Mouse (Mus musculus) midbrain, embryonic 15.5 days (tissue): ENCODE data around the gene Cdhr2. TPM values are rescaled to one million over a fixed set of nuclear protein-coding genes. Genes with fewer than 3 reads are reported as not detected.

Experiments used
- ATAC-seq: fragments of 200-750 bp; cut with Nextera tagmentation; replicated peaks from 2 replicates; pipeline ENCODE4 v1.8.0; 2017; ENCODE audit warnings: moderate TSS enrichment
- H3K27ac ChIP-seq: fragments of 300-500 bp; sonication (generic); 2 replicates; pipeline ENCODE4 v1.5.1; 2015; ENCODE audit warnings: mild to moderate bottlenecking, inconsistent platforms
- H3K27me3 ChIP-seq: fragments of 300-500 bp; sonication (generic); replicated peaks from 2 replicates; pipeline ENCODE4 v1.6.1; 2015; ENCODE audit warnings: inconsistent platforms
- H3K36me3 ChIP-seq: fragments of 300-500 bp; sonication (generic); replicated peaks from 2 replicates; pipeline ENCODE4 v1.6.1; 2015; ENCODE audit warnings: inconsistent platforms
- H3K4me1 ChIP-seq: fragments of 300-500 bp; sonication (generic); 2 replicates; pipeline ENCODE4 v1.6.1; 2015; ENCODE audit warnings: inconsistent platforms
- H3K4me2 ChIP-seq: fragments of 300-500 bp; sonication (generic); 2 replicates; pipeline ENCODE4 v1.6.1; 2015; ENCODE audit warnings: inconsistent platforms, mild to moderate bottlenecking, moderate library complexity
- H3K4me3 ChIP-seq: fragments of 300-500 bp; sonication (generic); 2 replicates; pipeline ENCODE4 v1.5.1; 2015; ENCODE audit warnings: mild to moderate bottlenecking, inconsistent platforms
- H3K9ac ChIP-seq: fragments of 300-500 bp; sonication (generic); 2 replicates; pipeline ENCODE4 v1.6.1; 2015; ENCODE audit warnings: mild to moderate bottlenecking, inconsistent platforms
- H3K9me3 ChIP-seq: fragments of 300-500 bp; sonication (generic); 2 replicates; pipeline ENCODE4 v1.6.1; 2016; ENCODE audit warnings: inconsistent platforms
- WGBS: fragments of 180-500 bp; shearing (Covaris S2); methylation state at CpG from one replicate; pipeline ENCODE4 v1.1.7; 2015; ENCODE audit warnings: mixed read lengths; 5-methylcytosine and 5-hydroxymethylcytosine counted together
- polyA plus RNA-seq: library from polyadenylated mRNA; unstranded; fragments of >200 nt; fragmentation: Nextera tagmentation; extraction: Ambion mirVana; gene quantifications from 2 replicates; pipeline ENCODE4 v1.2.1, GENCODE M21; 2015

The Cdhr2 gene
- 0.15 and 0.30 TPM in 2 replicates for polyA plus RNA-seq

- H3K4me3 ChIP-seq: no peak within 1 kb of the TSS
- no peak within 1 kb of the TSS for H3K4me2 ChIP-seq
- no peak within 1 kb of the TSS for H3K27ac ChIP-seq
- no peak within 1 kb of the TSS for H3K9ac ChIP-seq
- ATAC-seq: no peak
- H3K9me3 ChIP-seq: no peaks in the 10 kb centered on the region
- H3K27me3 ChIP-seq: no peaks in the 10 kb centered on the region
- no peaks in the 10 kb centered on the region for H3K36me3 ChIP-seq
- H3K4me1 ChIP-seq: no peaks in the 10 kb centered on the region
- 82% methylated on average over 5 of the region's 5 CpGs for WGBS
These were observed at the start of gene Cdhr2 for GRCm38 (mm10) chr13:54701243-54701642. TSS of gene Cdhr2 (plus strand) at chr13:54701461.

DNA sequence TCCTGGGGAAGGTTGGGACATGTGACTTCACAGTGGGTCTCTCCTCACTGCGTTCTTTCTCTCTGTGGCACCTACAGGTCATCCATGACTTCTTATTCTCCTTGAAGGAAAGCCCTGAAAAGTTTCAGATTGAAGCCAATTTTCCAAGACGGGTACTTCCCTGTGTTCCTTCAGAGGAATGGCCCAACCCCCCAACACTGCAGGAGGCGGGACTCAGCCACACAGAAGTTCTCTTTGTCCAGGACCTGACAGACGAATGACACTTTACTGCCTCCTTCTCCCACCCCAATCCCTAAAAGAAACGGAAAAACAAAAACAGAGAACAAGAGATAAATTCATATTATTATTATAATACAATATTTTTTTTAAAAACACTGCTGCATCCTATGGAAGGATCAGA lies 40.4 kb upstream of the Cdhr2 start:
- ATAC-seq: no peak
- Histone ChIP-seq H3K4me1 (no peaks in the 10 kb centered on the region), H3K4me3 (no peak overlapping the region), H3K27ac (no peak overlapping the region), H3K4me2 (no peak overlapping the region), H3K27me3 (no peaks in the 10 kb centered on the region), H3K36me3 (peaks cover 53% of the 10 kb centered on the region), H3K9ac (no peak overlapping the region), H3K9me3 (no peaks in the 10 kb centered on the region)
- WGBS: 72% methylated on average over 5 of the region's 5 CpGs

DNA sequence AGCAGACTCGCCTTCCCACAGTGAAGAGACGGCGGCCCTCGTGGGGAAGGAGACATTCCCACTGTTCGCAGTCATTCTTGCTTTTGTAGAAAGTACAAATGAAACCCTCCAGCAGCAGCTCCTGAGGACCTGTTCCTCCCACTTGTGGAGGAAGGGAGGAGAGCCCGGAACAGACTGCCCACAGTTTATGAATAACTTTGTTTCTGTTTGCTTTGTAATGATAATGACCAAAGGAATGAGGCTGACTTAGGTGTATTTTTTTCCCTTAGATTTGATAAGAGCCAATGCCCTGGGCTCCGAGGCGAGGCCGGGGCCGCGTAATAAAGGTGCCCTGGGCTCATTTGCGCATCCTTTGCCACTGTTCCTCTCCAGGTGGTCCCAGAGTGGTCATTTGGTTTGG lies 39.9 kb upstream of the Cdhr2 start:
- Histone ChIP-seq H3K4me2 (no peak overlapping the region), H3K27me3 (no peaks in the 10 kb centered on the region), H3K9ac (no peak overlapping the region), H3K9me3 (no peaks in the 10 kb centered on the region), H3K4me1 (no peaks in the 10 kb centered on the region), H3K27ac (no peak overlapping the region), H3K4me3 (no peak overlapping the region), H3K36me3 (peaks cover 49% of the 10 kb centered on the region)
- WGBS: 87% methylated on average over 12 of the region's 12 CpGs
- ATAC-seq: no peak

DNA sequence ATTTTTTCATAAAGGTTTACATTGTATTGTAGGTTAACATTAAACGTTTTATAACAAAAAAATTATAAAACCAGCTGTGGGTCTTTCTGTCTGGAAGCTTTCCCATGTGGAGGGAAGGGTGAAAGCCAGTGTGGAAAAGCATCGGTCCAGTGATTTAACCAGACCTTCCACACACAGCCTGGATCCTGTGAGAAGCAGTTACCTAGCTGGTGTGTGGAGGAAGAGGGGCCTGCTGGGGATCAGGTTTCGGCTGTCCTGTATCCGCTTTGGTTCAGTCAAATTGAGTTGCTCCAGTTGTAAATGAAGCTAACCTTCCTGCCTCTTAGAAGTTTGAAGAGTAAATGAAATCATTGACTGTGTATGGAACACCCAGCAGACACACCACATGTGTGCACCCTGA lies 37.3 kb upstream of the Cdhr2 start:
- Histone ChIP-seq H3K27me3 (no peaks in the 10 kb centered on the region), H3K4me1 (no peaks in the 10 kb centered on the region), H3K36me3 (peaks cover 29% of the 10 kb centered on the region), H3K4me3 (no peak overlapping the region), H3K9ac (no peak overlapping the region), H3K4me2 (no peak overlapping the region), H3K9me3 (no peaks in the 10 kb centered on the region), H3K27ac (no peak overlapping the region)
- no peak for ATAC-seq
- 88% methylated on average over 4 of the region's 4 CpGs for WGBS

GRCm38 (mm10) chr13:54664509-54664908 lies 36.8 kb upstream of the Cdhr2 start:
- Histone ChIP-seq H3K27me3 (no peaks in the 10 kb centered on the region), H3K4me2 (no peak overlapping the region), H3K36me3 (peaks cover 29% of the 10 kb centered on the region), H3K4me1 (no peaks in the 10 kb centered on the region), H3K9ac (no peak overlapping the region), H3K27ac (no peak overlapping the region), H3K4me3 (no peak overlapping the region), H3K9me3 (no peaks in the 10 kb centered on the region)
- no peak for ATAC-seq
- WGBS: 96% methylated on average over 1 of the region's 1 CpGs

GRCm38 (mm10) chr13:54665062-54665461 lies 36.2 kb upstream of the Cdhr2 start:
- Histone ChIP-seq H3K27ac (no peak overlapping the region), H3K4me1 (no peaks in the 10 kb centered on the region), H3K36me3 (peaks cover 29% of the 10 kb centered on the region), H3K27me3 (no peaks in the 10 kb centered on the region), H3K9ac (no peak overlapping the region), H3K9me3 (no peaks in the 10 kb centered on the region), H3K4me2 (no peak overlapping the region), H3K4me3 (no peak overlapping the region)
- no peak for ATAC-seq
- WGBS: 91% methylated on average over 7 of the region's 7 CpGs

GRCm38 (mm10) chr13:54670491-54670890 lies 30.8 kb upstream of the Cdhr2 start:
- H3K4me2 ChIP-seq: no peak overlapping the region
- H3K9ac ChIP-seq: no peak overlapping the region
- H3K27me3 ChIP-seq: no peaks in the 10 kb centered on the region
- no peak for ATAC-seq
- H3K9me3 ChIP-seq: no peaks in the 10 kb centered on the region
- WGBS: 76% methylated on average over 2 of the region's 2 CpGs
- H3K4me1 ChIP-seq: no peaks in the 10 kb centered on the region
- H3K36me3 ChIP-seq: no peaks in the 10 kb centered on the region
- no peak overlapping the region for H3K27ac ChIP-seq
- H3K4me3 ChIP-seq: no peak overlapping the region

DNA sequence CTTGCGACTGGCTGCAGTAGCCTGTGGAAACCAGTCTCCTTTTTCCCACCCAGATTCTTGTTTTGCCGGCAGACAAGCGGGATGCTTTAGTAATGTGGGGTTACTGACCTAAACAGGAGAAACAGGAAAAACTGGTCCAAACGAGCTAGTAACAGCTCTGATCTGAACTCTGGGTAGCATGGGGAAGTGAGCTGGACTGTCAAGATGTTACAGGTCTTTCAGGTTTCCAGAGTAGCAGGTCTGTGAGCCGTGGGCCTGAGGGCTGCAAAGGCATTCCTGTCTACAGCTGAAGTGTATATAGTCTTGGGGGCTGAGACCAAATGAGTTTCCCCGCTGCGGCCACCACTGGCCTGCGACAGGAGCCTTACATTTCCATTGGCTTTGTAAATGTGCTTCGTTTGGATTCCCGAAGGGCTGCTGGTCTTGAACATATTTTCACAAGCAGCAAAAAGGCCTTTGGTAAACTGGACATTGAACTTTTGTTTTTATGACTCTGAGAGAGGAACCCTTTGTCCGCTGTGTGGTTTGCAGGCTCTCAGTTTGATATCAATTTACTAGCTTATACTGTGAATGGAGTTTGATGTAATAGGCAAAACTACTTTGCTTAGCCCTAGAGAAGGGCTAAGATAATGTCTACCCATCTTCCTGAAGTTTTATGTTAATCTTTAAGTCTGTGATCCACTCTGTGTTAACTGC lies 25.2 kb upstream of the Cdhr2 start:
- no peak overlapping the region for H3K9ac ChIP-seq
- H3K27ac ChIP-seq: no peak overlapping the region
- no peaks in the 10 kb centered on the region for H3K27me3 ChIP-seq
- WGBS: 71% methylated on average over 11 of the region's 11 CpGs
- peaks cover 23% of the 10 kb centered on the region for H3K36me3 ChIP-seq
- no peaks in the 10 kb centered on the region for H3K4me1 ChIP-seq
- no peaks in the 10 kb centered on the region for H3K9me3 ChIP-seq
- no peak overlapping the region for H3K4me3 ChIP-seq
- H3K4me2 ChIP-seq: no peak overlapping the region
- no peak for ATAC-seq

GRCm38 (mm10) chr13:54678263-54678662 lies 23.0 kb upstream of the Cdhr2 start:
- Histone ChIP-seq H3K4me1 (no peaks in the 10 kb centered on the region), H3K9ac (no peak overlapping the region), H3K36me3 (peaks cover 44% of the 10 kb centered on the region), H3K9me3 (no peaks in the 10 kb centered on the region), H3K27me3 (no peaks in the 10 kb centered on the region), H3K4me2 (no peak overlapping the region), H3K4me3 (no peak overlapping the region), H3K27ac (no peak overlapping the region)
- WGBS: 87% methylated on average over 4 of the region's 4 CpGs
- ATAC-seq: no peak

GRCm38 (mm10) chr13:54680184-54680853 lies 20.9 kb upstream of the Cdhr2 start:
- H3K27ac ChIP-seq: no peak overlapping the region
- H3K4me3 ChIP-seq: no peak overlapping the region
- peaks cover 15% of the 10 kb centered on the region for H3K4me1 ChIP-seq
- ATAC-seq: no peak
- H3K9me3 ChIP-seq: no peaks in the 10 kb centered on the region
- peaks cover 49% of the 10 kb centered on the region for H3K36me3 ChIP-seq
- H3K4me2 ChIP-seq: no peak overlapping the region
- H3K27me3 ChIP-seq: no peaks in the 10 kb centered on the region
- 82% methylated on average over 17 of the region's 17 CpGs for WGBS
- H3K9ac ChIP-seq: no peak overlapping the region

- ATAC-seq: no peak
- peaks cover 49% of the 10 kb centered on the region for H3K36me3 ChIP-seq
These were observed 20.0 kb upstream of the Cdhr2 start for GRCm38 (mm10) chr13:54681291-54681690.

DNA sequence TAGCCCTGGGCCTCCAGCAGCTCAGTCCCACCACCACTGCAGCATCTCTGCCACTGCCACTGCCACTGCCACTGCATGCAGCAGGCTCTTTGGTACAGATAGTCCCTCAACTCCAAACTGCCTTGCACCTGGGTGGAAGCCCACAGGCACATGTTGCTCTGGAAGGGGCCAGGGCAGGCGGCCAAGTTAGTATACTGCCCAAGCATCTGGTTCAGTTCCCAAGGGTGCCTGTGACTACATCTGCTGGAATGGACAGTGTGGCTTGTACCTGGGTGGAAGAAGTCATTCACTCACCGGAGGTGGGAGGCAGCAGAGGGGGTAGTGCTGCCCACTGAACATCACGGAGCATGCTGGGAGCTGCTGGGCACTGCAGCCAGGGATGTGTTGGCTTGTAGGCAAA lies 18.0 kb upstream of the Cdhr2 start:
- 92% methylated on average over 3 of the region's 3 CpGs for WGBS
- Histone ChIP-seq H3K4me1 (peaks cover 28% of the 10 kb centered on the region), H3K4me3 (no peak overlapping the region)

More at GRCm38 (mm10) chr13:54681291-54681690, 20.0 kb upstream of the Cdhr2 start:
- peaks cover 25% of the 10 kb centered on the region for H3K4me1 ChIP-seq
- 87% methylated on average over 8 of the region's 8 CpGs for whole genome bisulfite sequencing
- no peaks in the 10 kb centered on the region for H3K27me3 ChIP-seq
- H3K27ac ChIP-seq: no peak overlapping the region
- no peak overlapping the region for H3K9ac ChIP-seq
- H3K4me3 ChIP-seq: no peak overlapping the region
- no peak overlapping the region for H3K4me2 ChIP-seq
- no peaks in the 10 kb centered on the region for H3K9me3 ChIP-seq

More for the DNA sequence above, 18.0 kb upstream of the Cdhr2 start:
- H3K36me3 ChIP-seq: peaks cover 49% of the 10 kb centered on the region
- ATAC-seq: no peak
- H3K9ac ChIP-seq: no peak overlapping the region
- H3K9me3 ChIP-seq: no peaks in the 10 kb centered on the region
- no peak overlapping the region for H3K27ac ChIP-seq
- no peaks in the 10 kb centered on the region for H3K27me3 ChIP-seq
- no peak overlapping the region for H3K4me2 ChIP-seq
